Mouse (Mus musculus): ENCODE results near the gene Gm3727. TPM values are rescaled to one million over a fixed set of nuclear protein-coding genes. Genes with fewer than 3 reads are reported as not detected.
"Not testable (repeated sequence)": the region's sequence is repeated elsewhere in the genome, so short reads cannot be mapped to it uniquely, and the experiment has no call there.

The Gm3727 gene
- not detected in 2 replicates for polyA plus RNA-seq (2015; fragmentation: Nextera tagmentation; extraction: Ambion mirVana)

DNA sequence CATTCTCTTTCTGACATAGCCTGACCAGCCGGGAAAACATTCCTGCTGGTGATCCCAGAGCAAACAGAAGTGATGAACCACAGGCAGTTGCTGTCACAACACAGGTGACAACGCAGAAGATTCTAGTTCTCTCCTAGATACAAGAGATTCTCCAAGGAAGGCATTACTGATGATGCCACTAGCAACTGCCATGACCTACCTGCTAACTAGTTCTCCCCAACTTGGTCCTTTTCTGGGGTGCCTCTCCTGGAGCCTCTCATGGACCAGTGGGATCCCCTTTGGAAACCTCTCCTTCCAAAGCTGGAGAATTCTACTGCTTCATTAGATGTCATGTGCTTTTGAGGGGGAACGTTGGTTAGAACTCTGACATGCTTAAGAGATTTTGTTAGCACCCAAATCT, at the start of gene Gm3727:
TSS of gene Gm3727 (minus strand) at position 101 of the 400 bp plus-strand sequence.
- H3K9me3 ChIP-seq (replicated peaks; ENCODE audit: control insufficient read depth, low read length); ATAC-seq (ENCODE audit: insufficient read depth, low FRiP score): not testable (repeated sequence)

DNA sequence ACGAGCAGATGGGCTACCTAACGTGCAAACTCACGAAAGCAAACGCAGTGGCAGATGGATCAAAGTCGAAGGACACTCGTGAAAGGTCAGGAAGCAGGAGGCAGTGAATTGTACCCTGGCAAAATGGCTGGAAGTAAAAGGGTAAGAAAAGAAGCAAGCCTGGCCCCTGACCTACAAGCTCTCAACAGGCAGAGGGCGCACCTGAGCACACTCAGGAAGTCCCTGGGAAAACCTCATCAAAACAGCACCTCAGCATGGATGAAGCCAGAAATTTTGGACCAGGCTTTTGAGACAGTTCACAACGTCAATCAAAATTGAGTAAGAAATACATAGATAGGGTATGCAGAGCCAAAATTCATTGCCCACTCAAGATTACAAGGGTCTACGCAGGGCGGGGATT, 21.0 kb downstream of the Gm3727 start:
- 8% methylated on average over 7 of the region's 10 CpGs for WGBS
- H3K4me3 ChIP-seq (replicated peaks; ENCODE audit: low read length) = not testable (repeated sequence)

More for the DNA sequence above, at the start of gene Gm3727:
- H3K9ac ChIP-seq (ENCODE audit: low read length); H3K4me1 ChIP-seq (ENCODE audit: control insufficient read depth, insufficient read depth, low read length); H3K4me2 ChIP-seq (ENCODE audit: low read depth, low read length); H3K4me3 ChIP-seq (replicated peaks; ENCODE audit: low read length); H3K36me3 ChIP-seq (ENCODE audit: control insufficient read depth, insufficient read depth, low read length); H3K27ac ChIP-seq (ENCODE audit: low read length); H3K27me3 ChIP-seq (ENCODE audit: control insufficient read depth, insufficient read depth, low read length): not testable (repeated sequence)
- 63% methylated on average over 3 of the region's 3 CpGs for WGBS

More for the DNA sequence above, 21.0 kb downstream of the Gm3727 start:
- H3K9me3 ChIP-seq (replicated peaks; ENCODE audit: control insufficient read depth, low read length); H3K27ac ChIP-seq (ENCODE audit: low read length); H3K36me3 ChIP-seq (ENCODE audit: control insufficient read depth, insufficient read depth, low read length); H3K9ac ChIP-seq (ENCODE audit: low read length); H3K27me3 ChIP-seq (ENCODE audit: control insufficient read depth, insufficient read depth, low read length); ATAC-seq (ENCODE audit: insufficient read depth, low FRiP score); H3K4me2 ChIP-seq (ENCODE audit: low read depth, low read length); H3K4me1 ChIP-seq (ENCODE audit: control insufficient read depth, insufficient read depth, low read length): not testable (repeated sequence)

Other genes starting within 250 kb of the Gm3727 start
- 0.44 and 0.77 TPM in 2 replicates for gene Gm10406, start 237.3 kb downstream of the Gm3727 start, polyA plus RNA-seq (2015; fragmentation: Nextera tagmentation; extraction: Ambion mirVana)
- gene Gm3685, start 219.7 kb downstream of the Gm3727 start, polyA plus RNA-seq (2015; fragmentation: Nextera tagmentation; extraction: Ambion mirVana) = not detected in 2 replicates
- 1.2 and 1.6 TPM in 2 replicates for gene Gm3696, start 164.1 kb downstream of the Gm3727 start, polyA plus RNA-seq (2015; fragmentation: Nextera tagmentation; extraction: Ambion mirVana)
- not detected in 2 replicates for gene Gm6676, start 139.3 kb downstream of the Gm3727 start, polyA plus RNA-seq (2015; fragmentation: Nextera tagmentation; extraction: Ambion mirVana)
- gene Gm3512, start 90.2 kb downstream of the Gm3727 start, polyA plus RNA-seq (2015; fragmentation: Nextera tagmentation; extraction: Ambion mirVana) = 4.6 and 7.2 TPM in 2 replicates
- not detected in 2 replicates for gene Gm16434, start 70.2 kb downstream of the Gm3727 start, polyA plus RNA-seq (2015; fragmentation: Nextera tagmentation; extraction: Ambion mirVana)
- gene Gm3739, start 50.3 kb upstream of the Gm3727 start, polyA plus RNA-seq (2015; fragmentation: Nextera tagmentation; extraction: Ambion mirVana) = 0.68 and 0.96 TPM in 2 replicates
- gene Gm5797, start 67.7 kb upstream of the Gm3727 start, polyA plus RNA-seq (2015; fragmentation: Nextera tagmentation; extraction: Ambion mirVana) = not detected in 2 replicates
- gene Gm8374, start 100.4 kb upstream of the Gm3727 start, polyA plus RNA-seq (2015; fragmentation: Nextera tagmentation; extraction: Ambion mirVana) = not detected in 2 replicates
- gene Gm3755, start 186.2 kb upstream of the Gm3727 start, polyA plus RNA-seq (2015; fragmentation: Nextera tagmentation; extraction: Ambion mirVana) = not detected in 2 replicates
- gene Gm3752, start 219.0 kb upstream of the Gm3727 start, polyA plus RNA-seq (2015; fragmentation: Nextera tagmentation; extraction: Ambion mirVana) = 0.17 and 0.36 TPM in 2 replicates

Measured in stomach, embryonic 16.5 days (tissue).